Mouse (Mus musculus): Measurements from ENCODE around the gene Ccr1. TPM values are rescaled to one million over a fixed set of nuclear protein-coding genes. Genes with fewer than 3 reads are reported as not detected.
"Not testable (repeated sequence)": the region's sequence is repeated elsewhere in the genome, so short reads cannot be mapped to it uniquely, and the experiment has no call there.

The Ccr1 gene
- polyA plus RNA-seq, 1 experiment from 2014 or later: 1.9 TPM

DNA sequence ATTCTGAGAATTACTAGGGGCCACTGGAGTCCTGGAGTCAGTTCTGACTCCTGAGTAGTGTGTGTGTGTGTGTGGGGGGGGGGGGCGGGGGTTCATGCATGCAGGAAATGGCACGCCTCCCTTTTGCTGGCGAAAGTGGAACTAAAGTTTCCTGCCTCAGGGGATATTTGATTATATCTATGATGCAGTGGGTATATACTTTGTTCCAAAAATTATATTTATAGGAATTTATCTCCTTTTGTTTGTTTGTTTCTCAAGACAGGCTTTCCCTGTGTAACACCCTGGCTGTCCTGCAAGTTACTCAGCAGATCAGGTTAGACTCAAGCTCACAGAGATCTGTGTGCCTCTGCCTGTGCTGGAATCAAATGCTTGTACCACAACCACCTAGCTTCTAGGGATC is 21.2 kb upstream of the Ccr1 start:
- no peaks in the 10 kb centered on the region for H3K9me3 ChIP-seq (ENCODE audit: control insufficient read depth, low read length)
- H3K4me2 ChIP-seq: no peak overlapping the region
- H3K4me3 ChIP-seq (ENCODE audit: low read depth, low read length): no peak overlapping the region
- ATAC-seq (replicated peaks; ENCODE audit: low FRiP score) (no peak), DNase-seq (ENCODE audit: low spot score) (no peak)
- H3K36me3 ChIP-seq (ENCODE audit: control insufficient read depth, insufficient read depth, low read length): no peaks in the 10 kb centered on the region
- WGBS: 51% methylated on average over 3 of the region's 3 CpGs
- H3K27me3 ChIP-seq (replicated peaks; ENCODE audit: control insufficient read depth, insufficient read depth, low read length): no peaks in the 10 kb centered on the region
- no peak overlapping the region for H3K9ac ChIP-seq (ENCODE audit: low read depth, low read length)
- peaks cover 21% of the 10 kb centered on the region for H3K4me1 ChIP-seq (replicated peaks; ENCODE audit: control insufficient read depth, insufficient read depth, low read length)
- H3K27ac ChIP-seq (ENCODE audit: low read depth, low read length): no peak overlapping the region

DNA sequence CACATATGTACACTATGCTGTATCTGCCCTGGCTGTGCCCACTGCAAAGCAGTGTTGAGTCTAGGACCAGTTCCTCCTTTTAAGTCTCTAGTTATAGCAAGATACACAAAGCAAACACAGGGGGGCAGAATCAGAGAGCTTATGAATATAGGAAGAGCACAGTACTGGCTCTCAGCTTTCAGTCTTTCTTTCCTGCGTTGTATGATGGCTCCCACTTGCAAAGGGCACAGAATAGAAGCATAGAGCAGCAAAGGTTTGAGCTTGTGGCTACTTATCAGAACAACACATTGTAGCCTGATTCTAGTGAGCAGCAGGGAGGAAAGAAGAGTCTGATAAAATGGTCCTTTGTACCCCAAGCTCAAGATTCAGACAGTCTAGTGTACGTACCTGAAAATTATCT is 17.7 kb upstream of the Ccr1 start:
- DNase-seq (ENCODE audit: low spot score) (no peak), ATAC-seq (replicated peaks; ENCODE audit: low FRiP score) (peak; percentile 68)
- Histone ChIP-seq H3K4me2 (no peak overlapping the region), H3K27ac (ENCODE audit: low read depth, low read length) (no peak overlapping the region), H3K9me3 (ENCODE audit: control insufficient read depth, low read length) (no peaks in the 10 kb centered on the region), H3K27me3 (replicated peaks; ENCODE audit: control insufficient read depth, insufficient read depth, low read length) (no peaks in the 10 kb centered on the region), H3K36me3 (ENCODE audit: control insufficient read depth, insufficient read depth, low read length) (no peaks in the 10 kb centered on the region), H3K4me1 (replicated peaks; ENCODE audit: control insufficient read depth, insufficient read depth, low read length) (peaks cover 44% of the 10 kb centered on the region), H3K9ac (ENCODE audit: low read depth, low read length) (no peak overlapping the region), H3K4me3 (ENCODE audit: low read depth, low read length) (no peak overlapping the region)
- 40% methylated on average over 2 of the region's 2 CpGs for WGBS

DNA sequence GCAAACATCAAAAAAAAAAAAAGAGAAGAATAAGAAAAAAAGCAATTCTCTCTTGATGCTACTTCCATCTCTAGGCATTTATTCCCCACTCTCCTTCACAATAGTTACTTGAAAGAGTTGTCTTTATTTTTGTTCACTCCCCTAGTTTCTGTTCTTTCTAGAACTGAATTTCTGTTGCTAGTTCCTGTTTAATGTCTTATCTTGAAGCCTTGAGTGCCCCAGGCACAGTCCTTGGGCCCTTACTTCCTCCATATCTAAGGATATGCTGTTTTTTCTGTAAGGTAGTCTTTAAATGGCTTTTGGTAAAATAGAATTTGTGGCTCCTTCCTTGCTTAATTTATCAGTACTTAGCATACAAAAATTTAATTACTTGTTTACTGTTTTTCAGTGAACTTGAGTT is 16.5 kb upstream of the Ccr1 start:
- DNase-seq (ENCODE audit: low spot score): no peak
- Histone ChIP-seq H3K4me3 (ENCODE audit: low read depth, low read length) (no peak overlapping the region), H3K4me2 (no peak overlapping the region), H3K4me1 (replicated peaks; ENCODE audit: control insufficient read depth, insufficient read depth, low read length) (peaks cover 44% of the 10 kb centered on the region), H3K9ac (ENCODE audit: low read depth, low read length) (no peak overlapping the region), H3K27ac (ENCODE audit: low read depth, low read length) (no peak overlapping the region), H3K27me3 (replicated peaks; ENCODE audit: control insufficient read depth, insufficient read depth, low read length) (no peaks in the 10 kb centered on the region), H3K9me3 (ENCODE audit: control insufficient read depth, low read length) (no peaks in the 10 kb centered on the region), H3K36me3 (ENCODE audit: control insufficient read depth, insufficient read depth, low read length) (no peaks in the 10 kb centered on the region)
- ATAC-seq (replicated peaks; ENCODE audit: low FRiP score): no peak

DNA sequence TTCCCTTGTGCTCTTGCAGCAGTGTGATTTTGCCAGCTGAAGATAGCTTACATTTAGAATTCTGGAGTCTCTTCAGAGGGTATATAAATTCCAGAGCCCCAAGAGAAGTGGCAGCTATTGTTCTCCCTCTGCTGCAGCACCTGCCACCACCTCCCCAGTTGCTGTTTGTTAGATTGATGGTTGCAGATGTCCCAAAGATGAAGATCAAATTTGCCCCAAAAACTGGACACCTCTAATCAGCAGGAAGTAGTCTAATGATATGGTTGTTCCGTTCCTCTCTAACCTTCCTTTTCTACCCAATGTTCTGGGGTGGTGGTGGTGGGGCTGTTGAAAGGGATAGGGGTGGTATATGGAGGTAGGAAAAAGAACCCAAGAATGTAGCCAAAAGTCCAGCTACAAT is 14.2 kb upstream of the Ccr1 start:
- no peaks in the 10 kb centered on the region for H3K36me3 ChIP-seq (ENCODE audit: control insufficient read depth, insufficient read depth, low read length)
- WGBS: 45% methylated on average over 1 of the region's 1 CpGs
- no peak overlapping the region for H3K4me3 ChIP-seq (ENCODE audit: low read depth, low read length)
- no peak for ATAC-seq (replicated peaks; ENCODE audit: low FRiP score)
- no peak overlapping the region for H3K27ac ChIP-seq (ENCODE audit: low read depth, low read length)
- H3K9me3 ChIP-seq (ENCODE audit: control insufficient read depth, low read length): no peaks in the 10 kb centered on the region
- DNase-seq (ENCODE audit: low spot score): no peak
- peaks cover 40% of the 10 kb centered on the region for H3K4me1 ChIP-seq (replicated peaks; ENCODE audit: control insufficient read depth, insufficient read depth, low read length)
- H3K27me3 ChIP-seq (replicated peaks; ENCODE audit: control insufficient read depth, insufficient read depth, low read length): no peaks in the 10 kb centered on the region
- H3K4me2 ChIP-seq: no peak overlapping the region
- no peak overlapping the region for H3K9ac ChIP-seq (ENCODE audit: low read depth, low read length)

DNA sequence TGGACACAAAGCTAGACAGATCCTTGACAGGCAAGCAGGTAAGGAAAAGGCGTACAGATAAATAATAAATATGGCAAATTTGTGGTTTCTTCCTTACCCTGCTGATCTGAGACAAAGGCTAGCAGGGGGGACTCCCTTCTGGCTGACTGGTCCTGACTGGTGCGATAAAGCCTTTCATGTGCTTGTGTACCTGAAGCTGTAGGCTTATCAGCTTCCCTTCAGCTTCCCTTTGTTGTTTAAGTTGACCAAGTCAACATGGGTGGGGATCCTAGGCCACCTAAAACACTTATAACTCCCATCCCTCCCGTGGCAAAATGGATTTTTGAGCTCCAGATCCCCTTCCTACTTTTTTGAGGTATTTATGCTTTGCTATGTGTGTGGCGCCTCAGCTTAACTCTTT is 13.4 kb upstream of the Ccr1 start:
- H3K9me3 ChIP-seq (ENCODE audit: control insufficient read depth, low read length): no peaks in the 10 kb centered on the region
- no peaks in the 10 kb centered on the region for H3K27me3 ChIP-seq (replicated peaks; ENCODE audit: control insufficient read depth, insufficient read depth, low read length)
- peak overlapping the region; percentile 7 for H3K4me2 ChIP-seq
- H3K9ac ChIP-seq (ENCODE audit: low read depth, low read length): no peak overlapping the region
- peak; percentile 80 for ATAC-seq (replicated peaks; ENCODE audit: low FRiP score)
- DNase-seq (ENCODE audit: low spot score): no peak
- no peaks in the 10 kb centered on the region for H3K36me3 ChIP-seq (ENCODE audit: control insufficient read depth, insufficient read depth, low read length)
- H3K4me1 ChIP-seq (replicated peaks; ENCODE audit: control insufficient read depth, insufficient read depth, low read length): peaks cover 40% of the 10 kb centered on the region
- 39% methylated on average over 4 of the region's 4 CpGs for WGBS
- peak overlapping the region; percentile 73; the same call in 1 of the 2 replicates for H3K27ac ChIP-seq (ENCODE audit: low read depth, low read length)
- no peak overlapping the region for H3K4me3 ChIP-seq (ENCODE audit: low read depth, low read length)

DNA sequence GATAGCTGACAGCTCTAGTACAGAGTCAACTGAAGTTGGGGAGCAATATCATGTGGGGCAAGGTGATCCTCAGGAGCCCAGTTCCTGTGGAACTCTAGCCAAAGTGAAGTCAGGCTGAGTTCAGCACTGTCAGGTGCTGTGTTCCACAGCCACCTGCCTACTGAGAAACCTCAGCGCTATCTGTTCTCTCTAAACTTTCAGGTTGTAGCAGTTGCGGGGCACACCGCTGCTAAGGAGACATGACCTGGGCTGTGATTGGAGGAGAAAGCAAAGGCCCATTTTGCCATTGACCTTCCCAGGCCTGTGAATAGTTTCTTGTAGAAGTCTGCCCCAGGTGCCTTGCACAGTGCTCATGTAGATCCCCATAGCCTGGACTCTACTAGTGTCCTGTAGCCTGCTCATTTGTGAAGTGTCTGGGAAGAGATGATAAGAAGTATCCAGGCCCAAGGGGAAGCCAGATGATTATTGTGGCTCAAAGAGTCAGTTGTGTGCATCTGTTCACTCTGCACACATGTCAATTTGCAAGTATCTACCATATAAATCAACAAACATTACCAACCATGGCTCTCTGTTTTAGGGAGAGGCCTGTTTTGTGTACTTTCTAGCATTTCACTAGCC is 12.5 kb upstream of the Ccr1 start:
- H3K36me3 ChIP-seq (ENCODE audit: control insufficient read depth, insufficient read depth, low read length); H3K27me3 ChIP-seq (replicated peaks; ENCODE audit: control insufficient read depth, insufficient read depth, low read length); H3K4me3 ChIP-seq (ENCODE audit: low read depth, low read length); DNase-seq (ENCODE audit: low spot score); H3K9ac ChIP-seq (ENCODE audit: low read depth, low read length); H3K9me3 ChIP-seq (ENCODE audit: control insufficient read depth, low read length): not testable (repeated sequence)
- WGBS: no CpG with 5 or more reads among the region's 3 CpGs
- Histone ChIP-seq H3K4me2 (peak overlapping the region; percentile 7; the same call in 1 of the 2 replicates), H3K27ac (ENCODE audit: low read depth, low read length) (peak overlapping the region; percentile 73; the same call in 1 of the 2 replicates), H3K4me1 (replicated peaks; ENCODE audit: control insufficient read depth, insufficient read depth, low read length) (peaks cover 33% of the 10 kb centered on the region)
- ATAC-seq (replicated peaks; ENCODE audit: low FRiP score): peak; percentile 79

DNA sequence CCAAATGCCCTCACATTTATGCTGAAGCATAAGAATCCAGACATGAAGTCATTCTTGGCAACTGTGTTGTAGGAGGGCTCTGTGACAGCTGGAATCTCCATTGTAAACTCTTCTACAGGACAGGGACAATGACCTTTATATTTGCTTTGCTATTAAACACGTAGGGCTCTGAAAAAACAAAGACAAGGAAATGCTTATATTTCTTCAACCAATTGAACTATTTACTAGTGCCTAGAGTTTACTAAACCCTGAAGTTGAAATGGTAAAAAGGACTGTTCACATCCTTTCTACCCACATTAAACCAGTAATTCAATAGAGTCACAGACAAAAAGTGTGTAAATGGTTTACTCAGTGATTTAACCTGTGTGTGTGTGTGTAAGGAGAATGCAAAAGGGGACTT is 9.8 kb upstream of the Ccr1 start, which contains the start of gene Ccr1l1:
Ccr1l1 (minus strand) TSS at position 101 of the 400 bp plus-strand sequence.
- WGBS: 73% methylated on average over 1 of the region's 1 CpGs
- Histone ChIP-seq H3K4me3 (ENCODE audit: low read depth, low read length) (no peak within 1 kb of the TSS), H3K27me3 (replicated peaks; ENCODE audit: control insufficient read depth, insufficient read depth, low read length) (no peaks in the 10 kb centered on the region), H3K4me1 (replicated peaks; ENCODE audit: control insufficient read depth, insufficient read depth, low read length) (peaks cover 18% of the 10 kb centered on the region), H3K9me3 (ENCODE audit: control insufficient read depth, low read length) (no peaks in the 10 kb centered on the region), H3K9ac (ENCODE audit: low read depth, low read length) (no peak within 1 kb of the TSS), H3K27ac (ENCODE audit: low read depth, low read length) (no peak within 1 kb of the TSS), H3K36me3 (ENCODE audit: control insufficient read depth, insufficient read depth, low read length) (no peaks in the 10 kb centered on the region), H3K4me2 (no peak within 1 kb of the TSS)
- DNase-seq (ENCODE audit: low spot score): no peak
- no peak for ATAC-seq (replicated peaks; ENCODE audit: low FRiP score)

DNA sequence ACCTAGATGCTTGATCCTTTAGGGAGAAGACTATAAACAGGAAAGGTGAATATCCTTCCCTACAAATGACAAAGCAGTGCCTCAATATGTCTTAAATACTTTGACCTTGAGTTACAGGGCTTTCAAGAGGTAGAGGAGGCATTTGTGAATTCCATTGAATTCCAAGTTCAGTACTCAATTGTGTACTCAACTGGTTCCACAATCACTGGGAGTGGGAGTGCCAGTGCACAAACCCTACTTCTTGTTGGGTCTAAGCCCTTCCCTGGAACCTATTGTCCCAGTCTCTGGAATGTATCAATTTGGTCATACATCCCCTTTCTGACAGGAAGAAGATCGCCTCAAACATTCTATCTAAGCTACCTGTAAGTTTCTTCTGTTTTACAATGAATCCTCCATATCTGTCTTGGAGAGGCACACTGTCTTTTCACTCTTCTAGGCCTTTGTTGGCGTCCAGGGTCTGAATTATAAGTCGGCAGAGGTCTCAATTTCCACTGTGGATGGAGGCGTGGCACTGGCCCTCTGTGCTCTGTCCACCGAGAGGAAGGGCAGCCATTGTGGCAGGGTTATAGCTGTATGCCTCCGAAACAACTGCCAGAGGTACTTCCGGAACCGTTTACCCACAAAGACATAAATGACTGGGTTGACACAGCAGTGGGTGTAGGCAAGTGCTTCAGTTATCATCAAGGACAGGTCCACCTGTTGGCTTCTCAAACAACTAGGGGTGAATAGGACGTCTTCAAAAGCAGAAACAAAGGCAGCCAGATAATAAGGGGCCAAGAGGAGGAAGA is 8.6 kb upstream of the Ccr1 start:
- no peak for DNase-seq (ENCODE audit: low spot score)
- no peaks in the 10 kb centered on the region for H3K9me3 ChIP-seq (ENCODE audit: control insufficient read depth, low read length)
- WGBS: 81% methylated on average over 9 of the region's 9 CpGs
- no peak overlapping the region for H3K4me3 ChIP-seq (ENCODE audit: low read depth, low read length)
- ATAC-seq (replicated peaks; ENCODE audit: low FRiP score): no peak
- peaks cover 9% of the 10 kb centered on the region; the same call in 1 of the 2 replicates for H3K4me1 ChIP-seq (replicated peaks; ENCODE audit: control insufficient read depth, insufficient read depth, low read length)
- H3K36me3 ChIP-seq (ENCODE audit: control insufficient read depth, insufficient read depth, low read length): no peaks in the 10 kb centered on the region
- H3K9ac ChIP-seq (ENCODE audit: low read depth, low read length): no peak overlapping the region
- H3K27me3 ChIP-seq (replicated peaks; ENCODE audit: control insufficient read depth, insufficient read depth, low read length): no peaks in the 10 kb centered on the region
- H3K4me2 ChIP-seq: no peak overlapping the region
- H3K27ac ChIP-seq (ENCODE audit: low read depth, low read length): no peak overlapping the region

DNA sequence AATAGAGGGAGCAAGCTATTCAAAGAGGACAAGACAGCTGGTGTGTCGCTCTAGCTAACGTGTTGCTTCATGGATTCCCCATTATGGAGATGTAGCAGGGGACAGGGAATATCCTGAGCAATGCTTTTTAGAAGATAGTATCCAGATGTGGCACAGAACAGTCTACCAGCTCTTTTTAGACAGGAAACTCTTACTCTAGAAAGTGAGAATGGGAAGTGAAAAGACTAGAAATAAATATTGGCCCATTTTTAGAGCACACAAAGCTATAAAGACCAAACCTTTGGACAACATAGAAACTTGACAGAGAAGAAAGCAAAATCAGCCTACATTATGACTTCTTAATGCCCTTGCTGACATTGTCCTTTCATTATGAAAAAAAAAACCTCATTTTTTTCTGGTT is 7.1 kb upstream of the Ccr1 start:
- Histone ChIP-seq H3K9me3 (ENCODE audit: control insufficient read depth, low read length) (no peaks in the 10 kb centered on the region), H3K4me1 (replicated peaks; ENCODE audit: control insufficient read depth, insufficient read depth, low read length) (no peaks in the 10 kb centered on the region), H3K9ac (ENCODE audit: low read depth, low read length) (no peak overlapping the region), H3K4me3 (ENCODE audit: low read depth, low read length) (no peak overlapping the region), H3K27me3 (replicated peaks; ENCODE audit: control insufficient read depth, insufficient read depth, low read length) (no peaks in the 10 kb centered on the region), H3K36me3 (ENCODE audit: control insufficient read depth, insufficient read depth, low read length) (no peaks in the 10 kb centered on the region), H3K4me2 (no peak overlapping the region), H3K27ac (ENCODE audit: low read depth, low read length) (no peak overlapping the region)
- DNase-seq (ENCODE audit: low spot score) (no peak), ATAC-seq (replicated peaks; ENCODE audit: low FRiP score) (no peak)
- 75% methylated on average over 2 of the region's 2 CpGs for WGBS

Measured in liver, embryonic 11.5 days (tissue).